Mouse (Mus musculus): ENCODE measurements around the gene Fbxo40. TPM values are rescaled to one million over a fixed set of nuclear protein-coding genes. Genes with fewer than 3 reads are reported as not detected.
A peak's percentile ranks its signal among the peaks of the same experiment; 100 is the strongest.

Gene Fbxo40
- polyA plus RNA-seq, 2 experiments from 2014 or later = 0.88 to 1.3 TPM

DNA sequence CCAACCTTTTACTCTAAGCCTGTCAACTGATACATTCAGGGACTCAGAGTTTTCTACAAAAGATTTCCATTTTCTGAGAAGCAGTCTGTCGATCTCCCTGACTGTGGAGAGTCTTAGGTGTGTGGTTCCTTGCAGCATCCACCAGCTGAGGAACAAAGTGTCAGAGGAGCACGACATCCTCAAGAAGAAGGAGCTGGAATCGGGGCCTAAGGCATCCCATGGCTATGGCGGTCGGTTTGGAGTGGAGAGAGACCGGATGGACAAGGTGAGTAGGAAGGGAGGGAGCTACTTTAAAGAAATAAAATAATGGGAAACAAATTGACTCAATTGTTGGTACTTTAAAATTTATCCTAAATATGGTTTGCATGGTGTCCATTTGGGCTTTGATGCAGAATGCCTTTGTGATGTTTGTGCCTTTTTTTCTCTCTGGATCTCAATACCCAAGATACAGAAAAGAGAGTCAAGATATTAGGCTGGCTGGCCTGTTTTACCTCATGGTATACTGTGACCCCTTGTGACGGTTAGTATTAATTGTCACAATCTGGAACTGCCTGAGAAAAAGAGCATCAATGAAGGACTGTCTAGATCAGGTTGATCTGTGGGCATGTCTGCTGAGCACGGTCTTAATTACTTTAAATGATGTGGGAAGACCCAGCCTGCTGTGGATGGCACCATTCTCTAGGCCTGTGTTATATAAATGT lies 43.7 kb downstream of the Fbxo40 start:
- ATAC-seq = no peak

DNA sequence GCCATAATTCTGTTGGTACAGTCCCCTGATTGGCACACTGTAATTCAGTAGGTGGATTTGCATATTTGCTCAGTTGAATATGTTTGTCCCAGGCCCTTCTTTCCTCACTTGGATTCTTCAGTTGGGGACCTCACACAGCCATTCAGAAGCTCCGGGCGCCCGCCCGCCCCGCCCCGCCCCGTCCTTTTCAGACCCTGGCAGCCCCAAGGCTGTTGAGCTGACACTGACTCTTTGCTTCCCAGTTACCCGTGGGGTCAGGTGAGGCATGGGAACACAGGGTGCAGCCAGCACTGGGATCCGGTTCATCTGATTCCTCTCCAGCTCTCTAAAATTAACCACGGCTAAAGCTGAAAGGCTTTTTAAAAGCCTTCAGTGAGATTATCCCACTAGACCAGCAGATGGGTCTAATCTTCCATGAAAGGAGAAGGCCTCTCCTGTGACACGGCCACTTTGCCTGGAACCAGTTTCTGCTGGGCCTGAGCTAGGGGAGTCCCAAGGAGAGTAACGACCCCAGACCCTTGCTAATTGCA lies 45.3 kb downstream of the Fbxo40 start:
- ATAC-seq = no peak

DNA sequence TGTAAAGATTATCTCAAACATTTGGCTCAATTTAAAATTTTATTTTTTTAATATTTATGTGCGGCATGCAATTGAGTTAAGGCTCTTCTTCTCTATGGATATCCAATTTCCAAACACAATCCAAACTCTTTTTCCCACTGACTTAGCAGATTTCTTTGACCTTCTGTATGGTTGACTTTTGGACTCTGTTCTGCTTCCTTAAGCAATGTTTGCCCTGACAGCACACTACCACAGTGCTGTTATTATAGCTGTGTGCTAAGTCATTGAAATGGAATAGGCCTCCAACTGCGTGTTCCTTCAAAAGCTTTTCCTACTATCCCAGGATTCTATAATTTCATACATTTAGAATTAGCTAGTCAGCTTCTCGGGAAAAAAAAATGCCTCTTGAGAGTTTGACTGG lies 46.7 kb downstream of the Fbxo40 start:
- ATAC-seq = no peak

DNA sequence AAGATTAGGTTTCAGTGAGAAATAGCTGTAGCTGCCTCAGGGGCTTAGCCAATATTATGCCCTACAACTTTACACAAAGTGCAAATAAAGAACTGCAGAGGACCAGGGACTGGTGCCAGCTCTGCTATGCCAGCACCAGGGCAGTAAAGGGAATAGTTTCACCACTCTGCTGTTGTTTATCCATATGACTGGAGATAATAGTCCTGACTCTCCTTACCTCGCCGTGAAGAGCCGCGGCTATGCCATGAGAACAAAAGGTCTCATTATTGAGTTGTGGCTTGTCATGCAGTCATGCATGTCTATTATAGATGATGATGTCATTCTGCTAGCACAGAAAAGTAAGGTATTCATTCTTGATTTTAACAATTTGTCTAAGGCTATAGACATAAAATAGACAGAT lies 48.4 kb downstream of the Fbxo40 start:
- ATAC-seq = no peak

DNA sequence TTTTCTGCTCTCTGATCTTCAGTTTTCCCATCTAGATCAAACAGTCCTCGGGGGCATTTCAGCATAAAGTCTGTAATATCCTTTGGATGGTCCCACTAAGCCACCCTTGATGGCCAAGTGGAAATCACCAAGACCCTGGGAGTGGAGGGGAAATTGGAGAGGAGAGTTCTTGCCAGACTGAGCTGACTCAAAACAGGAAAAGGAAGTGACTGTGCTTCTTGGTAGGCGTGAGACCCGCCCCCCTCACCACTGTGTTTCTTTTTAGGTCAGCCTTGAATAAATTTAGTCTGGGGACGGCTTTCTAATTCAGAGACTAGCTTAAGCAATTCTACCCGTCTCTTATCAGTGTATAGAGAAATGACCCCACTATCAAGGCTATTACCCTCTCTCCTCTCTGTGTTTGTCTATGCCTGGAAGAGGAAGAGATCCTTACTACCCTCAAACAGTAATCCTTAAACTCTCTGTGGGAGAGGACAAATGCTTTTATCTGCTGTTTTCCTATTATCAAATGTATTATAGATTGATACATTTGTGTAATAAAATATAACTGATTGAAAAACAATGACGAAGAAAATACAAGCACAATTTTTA lies 49.0 kb downstream of the Fbxo40 start:
- ATAC-seq = peak; percentile 95

DNA sequence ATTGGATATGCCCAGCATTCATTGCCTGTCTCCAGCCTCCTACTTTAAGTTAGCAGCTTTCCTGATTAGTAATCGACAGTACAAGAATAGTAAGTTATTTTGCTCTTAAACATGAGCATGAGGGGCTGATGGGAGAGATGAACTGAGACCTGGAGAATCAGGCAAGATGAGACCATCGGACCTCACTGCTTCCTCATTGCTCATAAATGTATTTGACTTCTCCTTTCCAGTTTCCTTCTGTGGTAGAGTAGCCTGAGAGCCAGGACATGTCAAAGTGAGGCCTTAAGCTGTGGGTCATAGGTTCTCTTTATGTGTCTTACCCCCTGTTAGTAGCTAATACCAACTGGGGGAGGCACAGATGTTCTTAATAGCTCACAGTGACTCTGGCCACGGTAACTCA lies 54.5 kb downstream of the Fbxo40 start:
- no peak for ATAC-seq

DNA sequence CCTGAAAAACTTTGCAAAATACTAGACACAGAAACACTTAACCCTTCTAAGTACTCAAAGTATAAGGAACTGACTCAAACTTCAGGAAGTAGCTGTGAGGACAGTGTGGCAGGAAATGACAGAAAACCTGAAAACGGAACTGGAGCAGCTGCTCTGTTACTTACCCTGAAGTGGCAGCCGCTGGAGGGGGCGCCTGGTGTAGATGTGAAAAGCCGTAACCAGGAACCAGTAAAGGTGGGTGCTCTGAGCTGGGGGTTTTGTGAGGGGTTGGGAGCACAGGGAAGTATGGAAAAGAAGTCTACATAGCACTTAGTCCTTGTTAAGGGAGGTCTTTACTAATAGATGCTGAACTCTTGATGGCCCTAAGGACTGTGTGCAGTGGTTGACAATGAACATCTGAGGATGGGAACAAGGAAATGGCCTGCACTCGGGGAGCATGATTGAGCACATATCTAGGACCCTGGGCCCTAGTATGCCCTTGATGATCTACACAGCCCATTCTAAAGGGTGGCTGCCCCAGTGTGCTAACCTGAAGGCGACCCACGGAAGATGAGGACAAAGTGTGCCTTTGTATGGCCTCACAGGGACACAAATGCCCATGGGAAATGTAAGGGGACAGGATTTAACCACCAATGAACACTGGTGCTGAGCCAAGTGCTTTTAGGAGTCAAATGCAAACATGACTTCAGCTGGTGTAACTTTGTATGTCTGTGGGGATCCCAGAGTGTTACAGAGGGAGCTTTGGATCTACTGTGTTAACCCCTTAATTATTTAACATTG lies 55.2 kb downstream of the Fbxo40 start, which contains the start of gene Hcls1:
Gene Hcls1, plus strand, starts transcription at position 143 of the 780 bp plus-strand sequence.
- peak; percentile 89 for ATAC-seq

DNA sequence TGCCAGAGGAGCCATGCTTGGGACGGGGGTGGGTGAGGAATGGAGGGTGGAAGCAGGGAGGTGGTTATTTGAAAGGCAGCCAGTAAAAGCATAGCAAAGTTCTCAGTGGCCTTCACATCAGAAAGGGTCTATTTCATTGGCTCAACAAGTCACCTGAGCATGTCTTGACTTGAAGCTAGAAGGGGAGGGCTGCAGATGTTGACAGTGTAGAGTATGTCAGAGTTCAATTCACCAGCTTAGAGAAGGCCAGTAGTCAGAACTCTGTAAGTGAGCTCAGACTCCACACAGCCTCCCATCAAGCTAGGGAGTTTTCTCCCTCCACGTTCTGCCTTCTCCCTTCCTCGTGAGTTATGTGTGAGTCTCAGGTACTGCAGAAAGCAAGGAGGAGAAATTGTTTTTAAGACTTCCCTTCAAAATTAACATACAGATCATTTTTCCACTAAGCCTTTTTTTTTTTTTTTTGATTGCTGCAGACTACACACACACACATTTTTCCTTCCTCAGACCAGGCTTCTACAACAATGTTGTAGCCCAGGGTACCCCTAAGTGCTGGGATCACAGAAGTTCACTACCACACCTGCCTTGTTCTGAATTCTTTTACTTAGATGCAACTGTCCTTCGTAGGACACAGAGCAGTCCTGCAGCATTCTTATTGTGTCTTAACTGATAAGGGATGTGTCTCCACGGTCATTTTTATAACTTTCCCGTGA lies 56.0 kb downstream of the Fbxo40 start:
- peak; percentile 53 for ATAC-seq

DNA sequence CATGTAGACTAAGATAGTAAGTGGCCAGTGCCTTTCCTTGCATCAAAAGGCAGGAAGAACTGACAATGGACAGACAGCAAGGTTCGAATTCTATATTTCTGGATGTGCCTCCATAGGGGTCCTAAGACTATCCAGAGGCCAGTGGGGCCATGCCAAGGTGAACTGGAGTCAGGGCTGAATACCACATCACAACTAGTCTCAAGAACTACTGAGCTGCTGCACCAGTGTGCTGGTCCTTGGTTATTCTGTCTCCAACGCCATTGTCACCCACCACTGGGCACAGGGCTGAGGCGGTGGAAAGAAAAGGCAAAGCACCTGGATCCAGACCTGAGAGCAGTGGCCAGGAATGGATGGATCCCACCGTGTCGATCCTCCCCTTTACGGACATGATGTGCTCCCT lies 57.7 kb downstream of the Fbxo40 start:
- ATAC-seq = no peak

DNA sequence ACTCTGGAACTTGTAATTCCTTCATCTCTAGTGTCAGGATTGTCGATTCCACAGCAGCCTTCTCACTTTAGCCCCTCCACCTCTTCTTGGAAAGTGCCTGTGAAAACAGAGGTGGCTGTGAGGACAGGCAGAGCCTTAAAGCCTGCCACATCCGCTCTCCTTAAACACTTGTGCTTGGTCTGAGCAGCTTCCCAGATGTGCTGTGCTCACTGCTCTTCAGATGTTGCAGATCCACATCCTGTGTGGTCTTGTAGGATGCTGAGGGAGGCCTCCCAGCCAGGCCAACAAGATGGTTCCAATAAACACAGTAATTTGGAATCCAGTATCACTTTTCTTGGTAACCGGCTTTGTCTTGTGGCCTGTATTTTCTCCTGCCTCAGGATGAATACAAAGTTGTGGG lies 58.3 kb downstream of the Fbxo40 start:
- no peak for ATAC-seq

DNA sequence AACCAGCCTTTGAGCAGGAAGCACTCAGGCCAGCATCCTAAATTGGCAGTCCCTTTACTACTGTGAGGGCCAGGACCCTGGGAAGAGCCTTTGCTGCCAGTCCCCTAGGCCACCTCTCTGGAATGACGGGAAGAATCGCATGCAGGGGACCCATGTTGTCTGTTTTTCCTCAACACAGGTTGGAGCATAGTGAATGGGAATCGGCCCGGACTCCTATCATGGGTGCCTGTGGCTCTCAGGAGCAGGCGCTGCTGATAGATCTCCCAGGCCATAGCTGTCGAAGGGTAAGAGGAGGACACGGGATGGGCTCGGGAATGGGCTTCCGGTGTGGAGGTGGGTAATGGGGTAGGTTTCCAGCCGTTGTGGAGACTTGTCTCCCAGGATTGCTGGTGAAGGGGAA lies 58.9 kb downstream of the Fbxo40 start:
- no peak for ATAC-seq

DNA sequence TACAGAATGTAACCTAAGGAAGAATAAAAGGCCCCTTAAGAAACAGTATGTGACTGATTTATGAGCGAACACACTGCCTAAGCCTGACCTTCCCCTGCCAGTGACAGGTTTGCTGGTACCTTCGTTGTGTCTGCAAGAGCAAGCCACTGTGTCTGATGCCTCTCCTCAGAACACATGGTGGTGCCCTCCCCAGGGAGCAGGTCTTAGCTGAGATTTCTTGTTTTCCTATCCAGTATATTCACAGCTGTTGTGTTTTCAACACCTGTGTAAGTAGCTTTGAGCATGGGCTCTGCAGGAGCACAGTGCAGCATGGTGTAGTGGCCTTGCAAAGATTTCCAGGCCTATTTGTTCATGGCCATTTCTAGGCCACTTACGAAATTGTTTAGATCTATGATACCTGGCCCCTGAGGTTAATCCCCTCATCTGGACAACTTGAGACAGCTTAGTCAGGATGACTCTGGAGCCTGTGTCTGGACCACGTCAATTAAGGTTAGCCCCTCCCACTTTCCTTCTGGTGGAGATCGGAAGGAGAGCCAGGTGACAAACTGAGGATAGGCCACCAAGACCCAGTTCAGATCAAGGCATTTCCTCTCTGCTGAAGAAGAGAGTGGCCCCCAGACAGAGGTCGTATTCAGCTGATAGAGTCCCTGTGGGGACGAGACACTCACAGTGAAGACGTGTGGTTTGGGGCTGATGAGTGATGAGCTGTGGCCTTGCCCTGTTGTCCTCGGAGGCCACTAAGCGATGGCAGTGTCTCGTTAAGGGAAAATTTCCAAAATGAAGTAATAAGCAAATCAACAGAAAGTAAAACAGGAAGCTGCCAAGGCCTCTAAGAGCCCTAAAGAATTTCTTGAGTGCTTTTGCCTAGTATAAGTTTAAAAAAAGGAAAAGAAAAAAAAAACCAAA lies 59.8 kb downstream of the Fbxo40 start:
- ATAC-seq = no peak

DNA sequence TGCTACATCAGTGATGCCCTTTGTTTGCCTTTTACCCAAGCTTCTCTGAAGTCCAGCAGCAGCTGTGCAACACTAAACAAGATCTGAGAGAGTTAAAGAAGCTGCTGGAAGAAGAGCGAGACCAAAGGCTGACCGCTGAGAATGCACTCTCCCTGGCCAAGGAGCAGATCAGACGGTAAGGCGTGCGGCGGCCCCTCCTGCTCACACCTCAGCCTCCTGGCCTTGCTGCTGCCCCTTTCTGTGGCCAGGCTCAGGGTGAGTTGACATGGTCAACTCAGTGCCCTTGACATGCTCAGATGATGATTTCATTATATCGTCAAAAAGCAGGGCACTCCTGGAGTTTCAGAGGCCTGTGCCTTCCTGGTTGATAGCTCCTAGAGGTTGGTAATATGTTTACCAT lies 61.1 kb downstream of the Fbxo40 start:
- ATAC-seq = no peak

DNA sequence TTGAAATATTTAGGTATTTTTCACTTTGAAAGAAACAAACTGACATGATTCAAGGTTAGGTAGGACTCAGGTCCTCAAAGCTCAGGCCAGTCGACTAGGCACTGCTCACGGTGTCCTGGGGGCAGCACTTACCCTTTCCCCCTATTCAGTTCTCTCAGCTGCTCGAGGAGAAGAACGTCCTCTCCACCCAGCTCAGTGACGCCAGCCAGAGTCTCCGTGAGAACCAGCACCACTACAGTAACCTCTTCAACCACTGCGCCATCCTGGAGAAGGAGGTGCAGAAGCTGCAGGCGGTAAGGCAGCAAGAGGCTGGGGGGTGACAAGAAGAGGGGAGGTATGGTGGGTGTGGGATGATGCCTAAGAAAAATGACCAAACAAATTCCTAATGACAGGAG lies 62.2 kb downstream of the Fbxo40 start:
- no peak for ATAC-seq

DNA sequence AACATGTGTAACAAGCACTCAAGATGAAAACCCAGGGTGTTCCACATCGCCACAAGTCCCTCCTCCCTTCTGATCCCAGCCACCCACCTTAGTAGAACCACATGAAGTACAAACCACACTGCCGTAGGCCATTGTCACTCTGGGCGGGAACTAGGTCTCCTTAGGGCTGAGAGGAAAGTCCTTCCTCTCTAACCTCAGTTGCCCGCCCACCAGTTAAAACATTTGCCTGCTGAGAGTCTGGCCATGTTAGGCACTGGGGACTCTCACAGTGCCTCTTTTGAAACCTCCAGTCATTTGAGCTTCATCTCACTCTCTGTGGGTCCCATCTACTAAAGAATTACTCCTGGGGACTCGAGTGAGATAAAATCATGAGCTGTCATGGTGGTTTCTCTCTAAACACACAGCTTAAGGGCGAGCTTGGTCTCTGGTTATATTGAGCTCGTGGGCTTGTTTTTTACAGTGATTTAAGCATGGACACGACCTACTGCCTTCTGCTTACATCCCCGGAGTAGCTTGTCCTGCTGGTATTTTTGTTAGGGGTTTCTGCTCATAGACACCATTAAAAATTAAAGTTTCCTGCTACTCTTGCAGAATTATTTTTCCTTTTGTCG lies 62.7 kb downstream of the Fbxo40 start:
- peak; percentile 74 for ATAC-seq

DNA sequence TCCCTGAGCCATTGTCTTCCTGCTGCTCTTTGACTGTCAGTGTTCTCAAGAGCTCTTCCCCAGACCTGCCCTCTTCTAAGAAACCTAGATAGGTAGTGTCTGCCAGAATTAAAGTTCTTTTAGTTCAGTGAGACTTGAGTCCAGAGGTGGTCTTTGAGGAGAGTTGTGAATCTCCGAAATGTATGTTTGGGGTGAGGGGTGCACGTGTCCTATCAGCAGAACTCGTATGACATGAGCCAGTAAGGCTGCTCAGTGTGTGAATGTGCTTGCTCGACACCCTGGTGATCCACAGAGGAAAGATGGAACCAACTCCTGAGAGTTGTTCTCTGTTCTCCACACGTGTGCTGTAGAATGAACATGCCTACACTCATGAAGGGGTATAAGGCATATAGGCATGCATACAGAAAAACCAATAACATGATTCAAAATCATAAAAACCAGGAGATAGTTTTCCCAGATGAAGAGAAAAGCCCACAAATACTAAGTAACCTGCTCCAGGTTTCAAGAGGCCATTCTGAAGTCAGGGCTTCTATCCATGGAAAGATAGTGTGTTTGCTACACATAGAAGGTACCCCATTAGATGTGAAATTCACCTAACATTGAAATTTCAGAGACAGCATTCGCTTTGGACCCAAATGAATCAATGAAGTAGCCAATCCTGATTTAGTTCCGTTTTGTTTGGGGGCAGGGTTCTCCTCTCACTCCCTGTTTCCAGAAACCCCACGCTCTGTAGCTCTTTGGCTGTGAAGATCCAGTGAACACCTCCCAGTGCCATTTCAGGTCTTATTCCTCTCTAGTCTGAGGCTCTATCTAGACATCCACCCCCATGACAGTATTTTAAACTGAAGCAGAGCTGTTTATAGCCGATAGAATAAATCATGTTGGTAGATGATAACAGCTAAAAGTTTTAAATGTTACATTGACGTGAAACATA lies 63.5 kb downstream of the Fbxo40 start:
- ATAC-seq = no peak

DNA sequence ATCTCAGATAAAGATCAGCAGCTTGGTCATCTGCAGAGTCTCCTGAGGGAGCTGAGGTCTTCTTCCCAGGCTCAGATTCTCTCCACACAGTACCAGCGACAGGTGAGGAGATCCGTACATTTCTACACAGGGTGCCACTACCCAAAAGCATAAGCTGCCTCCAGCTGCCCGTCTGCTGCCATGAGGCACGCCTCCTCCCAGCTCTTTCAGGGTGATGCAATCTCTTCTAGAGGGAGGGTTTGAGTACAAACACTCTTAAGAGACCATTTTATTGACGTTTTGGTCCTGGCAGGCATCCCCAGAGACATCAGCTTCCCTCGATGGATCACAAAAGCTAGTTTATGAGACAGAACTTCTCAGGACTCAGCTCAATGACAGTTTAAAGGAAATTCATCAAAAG lies 64.5 kb downstream of the Fbxo40 start:
- ATAC-seq = no peak

DNA sequence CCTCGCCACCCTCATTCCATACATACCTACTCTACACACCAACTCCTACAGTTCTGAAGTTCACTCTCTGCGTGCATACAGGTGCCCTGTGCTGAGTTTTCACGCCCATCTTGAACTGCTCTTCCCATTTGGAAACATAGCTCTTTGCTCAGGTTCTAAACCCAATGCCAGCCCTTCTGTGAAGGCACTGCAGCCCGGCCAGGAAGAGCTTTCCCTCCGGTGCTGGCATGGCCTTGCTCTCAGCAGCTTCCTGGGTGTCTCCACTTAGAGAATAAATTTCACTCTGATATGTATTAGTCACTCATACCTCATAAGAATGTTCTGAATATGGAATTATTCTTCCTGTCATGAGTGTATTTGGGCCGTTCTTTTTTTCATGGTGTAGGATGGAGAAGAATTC lies 64.9 kb downstream of the Fbxo40 start:
- no peak for ATAC-seq

DNA sequence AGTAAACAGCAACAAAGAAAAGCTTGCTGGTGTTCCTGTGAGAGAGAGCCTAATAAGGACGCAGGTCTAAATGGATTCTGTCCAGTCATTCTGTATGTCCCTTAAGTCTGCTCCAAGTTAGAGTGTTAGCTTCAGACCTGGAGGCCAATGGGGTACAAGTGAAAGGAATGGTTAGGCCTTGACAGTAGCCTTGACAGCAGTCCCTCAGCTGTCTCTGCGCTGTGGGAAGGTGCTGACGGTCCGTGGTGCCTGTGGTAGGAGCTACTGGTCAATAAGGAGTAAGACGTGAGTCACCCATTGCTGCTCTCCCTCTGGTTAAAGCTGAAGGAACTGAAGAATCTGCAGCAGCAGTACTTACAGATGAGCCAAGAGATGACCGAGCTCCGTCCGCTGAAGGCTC lies 66.0 kb downstream of the Fbxo40 start:
- no peak for ATAC-seq

DNA sequence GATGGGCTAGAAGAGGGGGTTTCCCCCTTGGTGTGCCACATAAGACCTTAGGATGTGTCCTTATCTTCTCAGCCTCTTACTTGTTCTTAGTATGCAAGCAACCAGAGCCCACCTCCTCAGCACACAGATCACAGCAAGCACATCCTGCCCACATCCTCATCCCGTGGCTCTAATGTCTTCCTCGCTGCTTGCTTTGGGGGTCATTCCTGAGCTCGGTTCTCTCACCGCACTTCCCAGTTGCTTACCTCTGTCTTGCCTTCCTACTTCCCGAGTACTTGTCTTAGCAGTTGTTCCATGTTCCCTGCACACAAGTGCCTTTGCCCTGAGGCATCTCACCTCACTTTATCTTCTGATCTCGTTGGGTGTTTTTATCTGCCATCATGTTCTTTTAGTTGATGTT lies 68.3 kb downstream of the Fbxo40 start:
- ATAC-seq = peak; percentile 81

All from activated CD4-positive, CD25-positive, alpha-beta regulatory T cell, adult 4 months (primary cell).